In genomic region chr14:46296275-46296674, GRCm38 (mm10) we compare ENCODE assay signal across 26 mouse cellular contexts.
DNase-seq lines count a peak whose midpoint lies in the region.
"Had no signal": no experiment of that assay in that cellular context is flagged by ENCODE, and none has a peak within 500 bp of the region (broad histone marks: within the 10 kb centered on the region; RNA-seq: fewer than 3 reads in every experiment).

No protein-coding gene starts in this region.

- intact Hi-C loops in heart, postnatal 10 days (cut with DNase I): no loop called here

- H3K9me3 ChIP-seq in heart, embryonic 10.5 days: 0 out of 2 replicates have a peak, but pooled peaks cover 2% of the 10 kb centered on the region
- H3K9me3 ChIP-seq in limb, embryonic 10.5 days (replicated peaks): no peaks in the 10 kb centered on the region
- H3K9me3 ChIP-seq: forebrain, embryonic 10.5 days; G1E; hindbrain, embryonic 15.5 days; liver, embryonic 15.5 days; lung, embryonic 15.5 days had no signal

- peak; percentile 74 to 86 for DNase-seq in heart, adult 18-20 months
- DNase-seq in heart, embryonic 10.5 days (ENCODE audit: low spot score): no peak
- peak; percentile 6 to 7 for DNase-seq in urinary bladder, postnatal 36 days (ENCODE audit: low spot score in 2 of 2)
- no peak for DNase-seq in urinary bladder, adult 2 months (ENCODE audit: low spot score)
- peak; percentile 66 to 69 for DNase-seq in heart, postnatal 10 days
- no peak for DNase-seq in spleen, adult 18-20 months
- no peak for DNase-seq in limb, embryonic 10.5 days (ENCODE audit: low spot score)
- DNase-seq in cerebellum, adult 9-10 months: no peak
- DNase-seq: adrenal gland, adult 8-10 months; B cell, adult 2 months; cerebellum, adult 11-12 months; cerebellum, postnatal 14 days; kidney, adult 8-10 months; kidney, postnatal 14 days; left cerebral cortex, postnatal 4 days; liver; right cerebral cortex, adult 18-20 months; thymus, adult 2 months; thymus, postnatal 4 days had no signal

- H3K4me1 ChIP-seq in heart, embryonic 10.5 days: peaks cover 11% of the 10 kb centered on the region; the same call in 1 of the 2 replicates
- H3K4me1 ChIP-seq in limb, embryonic 10.5 days: peaks cover 9% of the 10 kb centered on the region; the same call in 1 of the 2 replicates
- H3K4me1 ChIP-seq: forebrain, embryonic 10.5 days; hindbrain, embryonic 15.5 days; liver, embryonic 15.5 days had no signal

- no peak overlapping the region for H3K4me3 ChIP-seq in heart, embryonic 10.5 days
- no peak overlapping the region for H3K4me3 ChIP-seq in limb, embryonic 10.5 days
- H3K4me3 ChIP-seq: forebrain, embryonic 10.5 days; hindbrain, embryonic 15.5 days; liver, embryonic 15.5 days; lung, embryonic 15.5 days had no signal

- no peaks in the 10 kb centered on the region for H3K36me3 ChIP-seq in heart, embryonic 10.5 days
- H3K36me3 ChIP-seq in limb, embryonic 10.5 days: no peaks in the 10 kb centered on the region
- H3K36me3 ChIP-seq: forebrain, embryonic 10.5 days; G1E; hindbrain, embryonic 15.5 days; liver, embryonic 15.5 days; lung, embryonic 15.5 days had no signal

- H3K27ac ChIP-seq in heart, embryonic 10.5 days: no peak overlapping the region
- H3K27ac ChIP-seq in limb, embryonic 10.5 days: no peak overlapping the region
- H3K27ac ChIP-seq: forebrain, embryonic 10.5 days; hindbrain, embryonic 15.5 days; liver, embryonic 15.5 days; lung, embryonic 15.5 days; stomach, postnatal 0 days had no signal

- H3K27me3 ChIP-seq in heart, embryonic 10.5 days (ENCODE audit: insufficient read depth, poor library complexity, severe bottlenecking): no peaks in the 10 kb centered on the region
- H3K27me3 ChIP-seq in limb, embryonic 10.5 days (ENCODE audit: low read depth, poor library complexity, severe bottlenecking): no peaks in the 10 kb centered on the region
- H3K27me3 ChIP-seq: CH12.LX; hindbrain, embryonic 15.5 days; liver, embryonic 15.5 days; lung, embryonic 15.5 days had no signal

Comparison
In these comparisons a context has a peak if more than half of its experiments do, and no peak if none do; other contexts are left out.
1. DNase-seq: peak in heart, adult 18-20 months (2 of 2), urinary bladder, postnatal 36 days (2 of 2) and heart, postnatal 10 days (2 of 2); none in heart, embryonic 10.5 days (single experiment), urinary bladder, adult 2 months (single experiment), spleen, adult 18-20 months (0 of 2), limb, embryonic 10.5 days (single experiment) and cerebellum, adult 9-10 months (single experiment).